Mouse (Mus musculus) lung, embryonic 14.5 days (tissue): ENCODE results near the gene Mcub. TPM values are rescaled to one million over a fixed set of nuclear protein-coding genes. Genes with fewer than 3 reads are reported as not detected.

Experiments used
- ATAC-seq: fragments of 200-750 bp; cut with Nextera tagmentation; 2 replicates; pipeline ENCODE4 v1.8.0; 2017; ENCODE audit warnings: mild to moderate bottlenecking, moderate TSS enrichment, moderate library complexity; ENCODE audit not compliant: insufficient read depth
- DNase-seq: peaks from one replicate; pipeline ENCODE4 v3.0.0-alpha.2; 2015
- H3K27ac ChIP-seq: fragments of 300-500 bp; sonication (generic); 2 replicates; pipeline ENCODE4 v1.5.1; 2014; ENCODE audit warnings: low read depth, mild to moderate bottlenecking, moderate library complexity
- H3K27me3 ChIP-seq: fragments of 300-500 bp; sonication (generic); 2 replicates; pipeline ENCODE4 v1.6.1; 2014; ENCODE audit warnings: low read length, control low read depth; ENCODE audit not compliant: insufficient read depth
- H3K36me3 ChIP-seq: fragments of 300-500 bp; sonication (generic); 2 replicates; pipeline ENCODE4 v1.6.1; 2014; ENCODE audit warnings: control low read depth; ENCODE audit not compliant: insufficient read depth
- H3K4me1 ChIP-seq: fragments of 300-500 bp; sonication (generic); 2 replicates; pipeline ENCODE4 v1.6.1; 2014; ENCODE audit warnings: antibody characterized with exemption, control low read depth; ENCODE audit not compliant: insufficient read depth
- H3K4me2 ChIP-seq: fragments of 300-500 bp; sonication (generic); 2 replicates; pipeline ENCODE4 v1.6.1; 2014; ENCODE audit warnings: mild to moderate bottlenecking
- H3K4me3 ChIP-seq: fragments of 300-500 bp; sonication (generic); 2 replicates; pipeline ENCODE4 v1.5.1; 2014; ENCODE audit warnings: low read depth, low read length
- H3K9ac ChIP-seq: fragments of 300-500 bp; sonication (generic); 2 replicates; pipeline ENCODE4 v1.6.1; 2014
- H3K9me3 ChIP-seq: fragments of 300-500 bp; sonication (generic); 2 replicates; pipeline ENCODE4 v1.6.1; 2016; ENCODE audit warnings: low read depth, low read length, control low read depth
- CTCF ChIP-seq: IDR thresholded peaks from 2 replicates; pipeline ENCODE4 v1.5.1; 2016; ENCODE audit warnings: antibody characterized with exemption, low read depth
- WGBS: fragments of 180-500 bp; shearing (Covaris S2); extraction: QIAGEN DNeasy Blood & Tissue Kit; methylation state at CpG from one replicate; pipeline ENCODE4 v1.1.7; 2014; 5-methylcytosine and 5-hydroxymethylcytosine counted together
- polyA plus RNA-seq: library from polyadenylated mRNA; unstranded; fragments of >200 nt; fragmentation: Nextera tagmentation; extraction: Ambion mirVana; gene quantifications from 2 replicates; pipeline ENCODE4 v1.2.1, GENCODE M21; 2014

Mcub gene
- polyA plus RNA-seq, 1 experiment from 2014 or later: 2.9 TPM

GRCm38 (mm10) chr3:129937848-129938247 is 32.2 kb downstream of the Mcub start:
- Histone ChIP-seq H3K36me3 (no peaks in the 10 kb centered on the region), H3K27ac (no peak overlapping the region), H3K9ac (no peak overlapping the region), H3K4me3 (no peak overlapping the region), H3K27me3 (no peaks in the 10 kb centered on the region), H3K4me1 (no peaks in the 10 kb centered on the region), H3K9me3 (no peaks in the 10 kb centered on the region), H3K4me2 (no peak overlapping the region)
- WGBS: 37% methylated on average over 3 of the region's 3 CpGs
- TF ChIP-seq CTCF: no peak
- DNase-seq (no peak), ATAC-seq (no peak)

DNA sequence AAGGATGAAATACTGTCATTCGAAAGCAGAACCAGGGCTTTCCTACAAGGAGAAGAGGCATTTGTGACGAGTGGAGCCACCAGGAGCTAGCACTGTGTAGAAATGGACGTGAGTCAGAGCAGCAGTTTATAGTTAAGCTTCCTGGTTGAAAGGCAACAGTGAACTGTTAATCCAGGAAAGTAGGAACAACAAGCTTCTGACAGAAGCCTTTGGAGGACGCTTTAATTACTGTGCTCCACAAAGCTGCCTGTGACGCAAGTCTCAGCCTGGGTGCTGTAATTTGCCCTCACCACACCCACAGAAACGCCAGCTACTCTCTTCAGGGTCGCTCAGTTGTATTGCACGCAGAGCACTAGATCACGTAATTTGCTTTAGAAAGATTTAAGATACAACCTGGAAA is 33.4 kb downstream of the Mcub start:
- Histone ChIP-seq H3K4me3 (no peak overlapping the region), H3K36me3 (no peaks in the 10 kb centered on the region), H3K9me3 (no peaks in the 10 kb centered on the region), H3K4me1 (no peaks in the 10 kb centered on the region), H3K4me2 (no peak overlapping the region), H3K27me3 (no peaks in the 10 kb centered on the region), H3K9ac (no peak overlapping the region), H3K27ac (no peak overlapping the region)
- DNase-seq: no peak
- 58% methylated on average over 9 of the region's 9 CpGs for WGBS
- no peak for ATAC-seq
- no peak for TF ChIP-seq CTCF

- H3K4me1 ChIP-seq: no peaks in the 10 kb centered on the region
- no peak for ATAC-seq
- no peak overlapping the region for H3K4me2 ChIP-seq
- no peak overlapping the region for H3K9ac ChIP-seq
- no peaks in the 10 kb centered on the region for H3K36me3 ChIP-seq
- peak; percentile 23 for DNase-seq
- H3K27ac ChIP-seq: no peak overlapping the region
- no peaks in the 10 kb centered on the region for H3K9me3 ChIP-seq
- H3K4me3 ChIP-seq: no peak overlapping the region
- H3K27me3 ChIP-seq: no peaks in the 10 kb centered on the region
- peak; percentile 59 for TF ChIP-seq CTCF
- WGBS: 43% methylated on average over 4 of the region's 4 CpGs
Measured at GRCm38 (mm10) chr3:129932443-129932842, 37.6 kb downstream of the Mcub start.

GRCm38 (mm10) chr3:129930213-129930778 is 39.7 kb downstream of the Mcub start:
- WGBS: 57% methylated on average over 6 of the region's 6 CpGs
- H3K9me3 ChIP-seq: no peaks in the 10 kb centered on the region
- no peak for ATAC-seq
- no peaks in the 10 kb centered on the region for H3K36me3 ChIP-seq
- H3K4me3 ChIP-seq: no peak overlapping the region
- no peak for TF ChIP-seq CTCF
- H3K4me1 ChIP-seq: no peaks in the 10 kb centered on the region
- no peaks in the 10 kb centered on the region for H3K27me3 ChIP-seq
- H3K4me2 ChIP-seq: no peak overlapping the region
- H3K9ac ChIP-seq: no peak overlapping the region
- no peak for DNase-seq
- H3K27ac ChIP-seq: no peak overlapping the region

- Histone ChIP-seq H3K9ac (no peak overlapping the region), H3K36me3 (no peaks in the 10 kb centered on the region), H3K27me3 (no peaks in the 10 kb centered on the region), H3K4me1 (no peaks in the 10 kb centered on the region), H3K27ac (no peak overlapping the region), H3K4me3 (no peak overlapping the region), H3K9me3 (no peaks in the 10 kb centered on the region), H3K4me2 (no peak overlapping the region)
- ATAC-seq (no peak), DNase-seq (no peak)
- TF ChIP-seq CTCF: no peak
- WGBS: 85% methylated on average over 3 of the region's 3 CpGs
Measured at GRCm38 (mm10) chr3:129925861-129926260, 44.1 kb downstream of the Mcub start.

GRCm38 (mm10) chr3:129923581-129923980 is 46.4 kb downstream of the Mcub start:
- H3K4me2 ChIP-seq: no peak overlapping the region
- DNase-seq: no peak
- no peak for TF ChIP-seq CTCF
- H3K9ac ChIP-seq: no peak overlapping the region
- no peaks in the 10 kb centered on the region for H3K27me3 ChIP-seq
- ATAC-seq: no peak
- no peaks in the 10 kb centered on the region for H3K36me3 ChIP-seq
- no peak overlapping the region for H3K27ac ChIP-seq
- no peak overlapping the region for H3K4me3 ChIP-seq
- H3K4me1 ChIP-seq: no peaks in the 10 kb centered on the region
- H3K9me3 ChIP-seq: no peaks in the 10 kb centered on the region
- 89% methylated on average over 7 of the region's 7 CpGs for WGBS

DNA sequence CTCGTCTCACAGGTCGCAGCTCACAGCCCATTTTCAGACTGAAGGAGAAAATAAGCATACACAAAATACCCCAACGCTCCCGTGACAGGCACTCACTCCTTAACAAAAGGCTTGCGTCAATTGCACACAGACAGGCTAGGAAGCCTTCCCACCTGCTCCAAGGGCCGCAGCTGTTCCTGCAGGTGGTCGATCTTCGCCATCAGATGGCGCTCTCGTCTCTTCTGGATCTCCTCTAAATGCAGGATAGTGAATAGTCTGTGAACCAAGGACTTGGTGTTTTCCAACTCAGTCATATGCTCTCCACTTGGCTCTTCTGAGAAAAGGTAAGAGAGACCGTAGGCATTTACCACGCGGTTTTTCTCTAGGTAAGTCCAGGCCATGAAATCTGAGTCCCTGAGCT is 51.6 kb downstream of the Mcub start:
- DNase-seq: peak; percentile 81
- H3K27ac ChIP-seq: no peak overlapping the region
- no peaks in the 10 kb centered on the region for H3K4me1 ChIP-seq
- H3K4me3 ChIP-seq: no peak overlapping the region
- H3K27me3 ChIP-seq: no peaks in the 10 kb centered on the region
- no peaks in the 10 kb centered on the region for H3K9me3 ChIP-seq
- ATAC-seq: peak; percentile 58; the same call in 1 of the 2 replicates
- H3K36me3 ChIP-seq: peaks cover 13% of the 10 kb centered on the region
- whole genome bisulfite sequencing: 12% methylated on average over 13 of the region's 13 CpGs
- H3K4me2 ChIP-seq: no peak overlapping the region
- no peak overlapping the region for H3K9ac ChIP-seq
- TF ChIP-seq CTCF: peak; percentile 68

- Histone ChIP-seq H3K9ac (no peak overlapping the region), H3K4me3 (no peak overlapping the region), H3K36me3 (peaks cover 23% of the 10 kb centered on the region), H3K27me3 (no peaks in the 10 kb centered on the region), H3K4me1 (no peaks in the 10 kb centered on the region), H3K9me3 (no peaks in the 10 kb centered on the region), H3K27ac (no peak overlapping the region), H3K4me2 (no peak overlapping the region)
- WGBS: 79% methylated on average over 3 of the region's 3 CpGs
- DNase-seq (no peak), ATAC-seq (no peak)
- no peak for TF ChIP-seq CTCF
Measured at GRCm38 (mm10) chr3:129917424-129917823, 52.6 kb downstream of the Mcub start.
